Mouse (Mus musculus) ES-E14 (cell line): ENCODE results near the gene Topbp1.

Experiments
- HCFC1 ChIP-seq: IDR thresholded peaks from 2 replicates; pipeline ENCODE4 v1.6.1; 2012; ENCODE audit warnings: low read length, inconsistent platforms, borderline replicate concordance; ENCODE audit not compliant: insufficient read depth
- MAFK ChIP-seq: IDR thresholded peaks from 2 replicates; pipeline ENCODE4 v1.6.1; 2014; ENCODE audit warnings: mild to moderate bottlenecking, low read depth, low read length, inconsistent platforms; ENCODE audit not compliant: insufficient read depth
- ZC3H11A ChIP-seq: IDR thresholded peaks from 2 replicates; pipeline ENCODE4 v1.6.1; 2012; ENCODE audit warnings: low read depth, mild to moderate bottlenecking, inconsistent platforms, low read length, borderline replicate concordance

- TF ChIP-seq MAFK (no peak), HCFC1 (no peak), ZC3H11A (no peak)
Measured at GRCm38 (mm10) chr9:103347996-103348490, 43.0 kb downstream of the Topbp1 start.
